Mouse (Mus musculus) layer of hippocampus, postnatal 25 days (tissue): ENCODE data around the gene Rpl18a. TPM values are rescaled to one million over a fixed set of nuclear protein-coding genes. Genes with fewer than 3 reads are reported as not detected.

Experiments
- DNase-seq, 2 experiments: peaks; one replicate each; pipeline ENCODE4 v3.0.0; 2022; ENCODE audit warnings: mixed read lengths in 2 of 2, low spot score in 1 of 2; ENCODE audit errors: extremely low spot score in 1 of 2
- total RNA-seq, 2 experiments: library from RNA; stranded (reverse); gene quantifications; 2 replicates each; pipeline ENCODE4 v1.2.3; 2021

Gene Rpl18a
- total RNA-seq, 2 experiments from 2014 or later: 634 to 770 TPM

DNA sequence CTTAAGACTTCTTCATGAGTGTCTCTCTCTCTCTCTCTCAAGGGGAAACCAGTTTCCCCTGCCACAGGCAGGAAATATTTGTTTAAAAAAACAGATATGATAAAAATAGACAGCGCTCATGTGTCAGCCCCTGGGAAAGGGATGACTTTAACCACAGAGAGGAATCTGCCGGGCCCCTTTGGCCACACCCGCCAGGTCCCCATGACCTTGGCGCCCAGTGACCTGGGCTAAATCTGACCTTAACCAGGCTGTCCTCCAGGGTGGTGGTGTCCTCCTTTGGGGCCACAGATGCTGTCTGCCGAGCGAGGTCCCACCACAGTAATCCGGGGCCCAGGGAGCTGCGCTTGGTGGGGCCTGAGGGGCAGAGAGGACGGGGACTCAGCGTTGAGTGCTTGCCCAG is 12.5 kb downstream of the Rpl18a start:
- DNase-seq: no peak

GRCm38 (mm10) chr8:70884186-70884585 is 13.0 kb downstream of the Rpl18a start:
- DNase-seq: no peak

GRCm38 (mm10) chr8:70880546-70880945 is 16.7 kb downstream of the Rpl18a start:
- DNase-seq: no peak

- DNase-seq: no peak
Observed at GRCm38 (mm10) chr8:70880126-70880525, 17.1 kb downstream of the Rpl18a start.

GRCm38 (mm10) chr8:70879500-70879899 is 17.7 kb downstream of the Rpl18a start:
- no peak for DNase-seq

GRCm38 (mm10) chr8:70878178-70878577 is 19.0 kb downstream of the Rpl18a start:
- DNase-seq: no peak

DNA sequence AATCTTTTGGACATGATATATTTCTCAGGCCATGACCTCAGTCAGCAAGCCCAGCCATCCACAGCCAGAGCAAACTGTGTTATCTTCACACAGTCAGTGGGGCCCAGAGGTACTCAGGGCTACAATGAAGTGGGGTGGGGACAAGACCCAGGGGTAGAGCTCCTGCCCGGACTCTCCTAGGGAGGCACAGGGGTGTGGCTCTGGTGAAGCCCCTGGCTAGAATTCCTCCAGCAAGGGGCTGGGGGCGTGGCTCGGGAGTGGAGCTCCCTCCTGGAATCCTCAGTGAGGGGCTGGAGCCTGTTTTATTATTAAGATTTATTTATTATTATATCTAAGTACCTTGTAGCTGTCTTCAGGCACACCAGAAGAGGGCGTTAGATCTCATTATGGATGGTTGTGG is 20.8 kb downstream of the Rpl18a start:
- no peak for DNase-seq

GRCm38 (mm10) chr8:70874441-70874840 is 22.8 kb downstream of the Rpl18a start:
- no peak for DNase-seq

DNA sequence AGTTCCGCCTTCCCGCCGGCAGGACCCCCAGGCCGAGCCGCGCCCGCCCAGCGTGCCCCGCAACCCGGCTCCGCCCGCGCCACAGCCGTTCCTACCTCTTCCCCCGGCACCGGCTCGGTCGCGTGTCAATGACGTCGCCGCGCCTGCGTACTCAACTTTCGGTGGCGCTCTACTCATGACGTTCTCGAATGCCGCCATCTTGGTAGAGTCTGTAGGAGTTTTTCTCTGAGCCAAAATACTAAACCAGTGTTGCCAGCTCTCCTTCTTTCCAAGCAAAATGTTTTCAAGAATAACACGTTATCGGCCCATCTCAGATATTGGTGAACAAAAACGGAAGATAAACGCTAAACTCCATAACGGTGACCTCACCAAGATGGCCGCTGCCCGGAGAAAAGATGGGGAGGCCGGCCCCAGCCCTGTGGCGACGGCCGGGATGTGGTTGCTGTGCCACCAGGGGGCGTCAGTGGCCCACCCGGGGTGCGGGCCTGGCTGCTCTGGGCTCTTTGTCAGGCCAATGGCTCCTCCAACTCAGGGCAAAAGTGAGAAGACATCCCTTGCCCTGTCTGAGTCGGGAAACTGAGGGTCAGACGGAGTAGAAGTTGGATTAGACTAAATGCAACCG is 23.7 kb downstream of the Rpl18a start, which contains the start of gene Ccdc124:
TSS of gene Ccdc124 (minus strand) at position 572 of the 622 bp plus-strand sequence.
- peak; percentile 94 to 98 for DNase-seq

- DNase-seq: no peak
Observed at GRCm38 (mm10) chr8:70872643-70873363, 24.4 kb downstream of the Rpl18a start.

DNA sequence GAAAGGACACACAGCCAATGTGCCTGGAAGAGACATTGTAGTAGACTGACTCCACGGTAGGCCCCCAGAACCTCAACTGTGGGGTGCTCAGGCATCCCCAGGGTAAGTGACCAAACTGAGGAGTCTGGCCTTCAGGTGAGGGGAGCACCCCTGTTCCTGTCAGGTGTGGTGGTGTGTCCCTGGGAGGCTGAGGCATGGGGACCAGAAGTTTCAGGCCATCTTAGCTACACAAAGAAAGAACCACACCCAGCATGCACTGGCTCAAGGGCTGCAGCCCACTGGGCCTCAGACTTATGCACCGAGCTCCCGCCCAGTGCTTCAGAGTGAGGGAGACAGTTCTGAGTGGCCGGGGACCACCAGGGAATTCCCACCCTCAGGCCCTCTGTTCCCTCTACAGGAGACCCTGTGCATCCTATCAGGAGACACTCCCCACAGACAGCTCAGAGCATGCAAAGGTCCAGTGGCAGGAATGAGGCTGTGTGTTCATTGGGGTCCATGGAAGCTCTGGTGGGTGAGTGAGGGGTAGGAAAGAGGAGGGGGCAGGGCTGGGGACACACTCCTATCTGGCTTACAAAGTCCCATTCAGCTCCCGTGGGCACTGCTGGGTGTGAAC is 25.9 kb downstream of the Rpl18a start:
- no peak for DNase-seq

- DNase-seq: peak; percentile 59 to 73
Observed at GRCm38 (mm10) chr8:70869601-70870041, 27.6 kb downstream of the Rpl18a start.

GRCm38 (mm10) chr8:70869199-70869571 is 28.0 kb downstream of the Rpl18a start:
- DNase-seq: no peak

- no peak for DNase-seq
Observed at GRCm38 (mm10) chr8:70868559-70869198, 28.5 kb downstream of the Rpl18a start.

- no peak for DNase-seq
Observed at GRCm38 (mm10) chr8:70866566-70866965, 30.6 kb downstream of the Rpl18a start.

DNA sequence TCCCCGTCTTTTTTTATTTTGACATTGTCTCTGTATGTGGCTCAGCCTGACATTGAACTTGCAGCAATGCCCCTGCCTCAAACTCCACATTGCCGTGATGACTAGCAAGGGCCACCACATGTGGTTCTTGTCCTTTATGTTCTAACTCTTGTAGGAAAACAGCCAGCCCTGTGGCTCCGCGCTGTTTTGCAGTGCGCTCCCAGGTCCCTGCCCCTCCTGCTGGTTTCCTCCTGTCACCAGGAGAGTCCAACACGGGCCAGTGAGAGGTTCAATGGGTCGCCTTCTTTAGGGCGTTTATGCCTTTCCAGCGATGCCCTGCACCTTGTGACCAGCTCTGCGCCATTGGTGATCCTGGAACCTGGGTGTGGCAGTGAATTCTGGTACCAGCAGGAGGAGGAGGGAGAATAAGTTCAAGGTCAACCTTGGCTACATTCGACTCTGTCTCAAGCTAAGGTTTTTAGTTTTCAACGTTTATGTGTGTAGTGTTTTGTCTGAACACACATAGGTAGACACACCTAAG is 31.2 kb downstream of the Rpl18a start:
- DNase-seq: no peak

DNA sequence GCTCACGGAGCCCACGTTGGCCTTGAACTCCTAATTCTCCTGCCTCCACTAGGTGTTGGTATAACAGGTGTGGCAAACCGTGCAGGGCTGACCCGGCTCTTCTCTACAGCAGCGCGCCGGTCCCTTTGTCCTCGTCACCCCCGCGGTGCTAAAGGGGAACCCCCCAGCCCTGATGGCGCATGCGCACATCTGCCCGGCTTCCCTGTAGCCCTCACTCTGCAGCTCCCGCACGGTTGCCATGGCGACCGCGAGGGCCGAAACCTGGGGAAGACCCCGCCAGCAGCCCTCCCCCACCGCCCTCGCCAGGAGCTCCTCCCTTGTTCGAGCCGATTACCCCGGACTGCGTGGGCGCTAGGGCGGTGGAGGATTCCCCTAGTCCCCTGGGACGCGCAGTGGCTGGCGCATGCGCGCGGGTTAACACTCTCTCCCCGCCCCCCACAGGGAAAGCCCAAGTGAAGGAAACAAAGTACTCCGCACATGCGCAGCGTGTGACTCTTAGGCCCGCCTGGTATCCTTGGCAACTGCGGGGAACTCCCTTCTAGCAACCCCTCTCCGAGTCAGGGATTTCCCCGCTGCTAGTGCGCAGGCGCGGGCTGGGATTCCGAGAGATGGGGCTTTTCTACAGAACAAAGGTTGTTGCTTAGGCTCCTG is 31.7 kb downstream of the Rpl18a start:
- peak; percentile 98 to 99 for DNase-seq

DNA sequence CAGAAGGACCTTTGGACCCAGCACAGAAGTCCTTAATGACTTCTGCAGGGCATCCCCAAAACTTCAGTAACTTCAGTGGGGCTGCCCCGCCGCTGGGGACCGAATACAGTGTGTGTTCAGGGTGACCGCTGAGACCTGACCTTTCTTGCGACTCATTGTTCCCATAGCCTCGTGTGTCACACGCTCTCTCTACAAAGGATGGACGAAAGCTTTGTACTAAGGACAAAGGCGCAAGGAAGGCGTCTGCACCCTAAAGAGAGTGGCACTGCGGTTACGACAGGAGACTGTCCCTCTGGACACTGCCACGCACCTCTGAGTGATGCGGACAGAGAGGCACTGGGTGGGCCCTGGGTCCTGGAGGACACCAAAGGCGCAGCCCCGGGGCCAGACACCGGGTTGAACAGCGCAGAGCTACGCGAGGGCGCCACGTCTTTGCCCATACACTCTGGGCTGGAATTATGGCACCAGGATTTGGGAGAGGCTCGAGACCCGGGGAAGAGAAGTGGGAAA is 32.4 kb downstream of the Rpl18a start:
- no peak for DNase-seq

GRCm38 (mm10) chr8:70863956-70864711 is 33.1 kb downstream of the Rpl18a start:
- no peak for DNase-seq
